ENCODE assay signal across 28 mouse cellular contexts in the genomic region with DNA sequence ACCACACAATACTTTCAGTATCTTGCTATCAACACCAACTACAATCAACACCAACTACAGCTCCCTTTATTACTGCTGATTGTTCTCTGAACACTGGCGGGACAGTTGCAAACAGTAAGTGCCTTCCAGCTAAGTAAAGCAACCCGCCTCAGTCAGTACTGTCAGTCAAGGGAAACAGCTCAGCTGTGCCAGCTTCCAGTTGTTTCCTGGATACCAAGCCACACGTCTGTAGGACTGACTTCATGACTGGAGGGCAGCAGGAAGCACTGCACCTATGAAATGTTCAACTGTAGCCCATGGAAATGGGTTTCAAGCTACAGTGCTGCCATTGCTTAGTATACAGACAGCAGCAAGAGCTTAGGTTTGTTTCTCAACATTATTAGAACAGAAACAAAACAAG. TPM values are rescaled to one million over a fixed set of nuclear protein-coding genes. Genes with fewer than 3 reads are reported as not detected.
DNase-seq lines count a peak whose midpoint lies in the region; ATAC-seq lines count a peak whose summit lies in the region.
"Had no signal": no experiment of that assay in that cellular context is flagged by ENCODE, and none has a peak within 500 bp of the region (broad histone marks: within the 10 kb centered on the region; RNA-seq: fewer than 3 reads in every experiment).

No protein-coding gene starts in this region.

- H3K27me3 ChIP-seq in intestine, embryonic 16.5 days (replicated peaks; ENCODE audit: control insufficient read depth, insufficient read depth, low read length): no peaks in the 10 kb centered on the region
- no peaks in the 10 kb centered on the region for H3K27me3 ChIP-seq in intestine, embryonic 15.5 days (replicated peaks)
- H3K27me3 ChIP-seq in midbrain, embryonic 11.5 days (ENCODE audit: control insufficient read depth, insufficient read depth, low read length): no peaks in the 10 kb centered on the region
- no peaks in the 10 kb centered on the region for H3K27me3 ChIP-seq in forebrain, embryonic 16.5 days (replicated peaks; ENCODE audit: control insufficient read depth, insufficient read depth, low read length)
- H3K27me3 ChIP-seq: embryonic facial prominence, embryonic 13.5 days; forebrain, embryonic 12.5 days; forebrain, embryonic 15.5 days; heart, embryonic 13.5 days; hindbrain, embryonic 12.5 days; hindbrain, embryonic 15.5 days had no signal

- H3K9ac ChIP-seq in intestine, embryonic 16.5 days (ENCODE audit: low read depth, low read length): no peak overlapping the region
- H3K9ac ChIP-seq in intestine, embryonic 15.5 days: no peak overlapping the region
- H3K9ac ChIP-seq in midbrain, embryonic 11.5 days (ENCODE audit: low read length): no peak overlapping the region
- no peak overlapping the region for H3K9ac ChIP-seq in forebrain, embryonic 16.5 days (replicated peaks; ENCODE audit: low read depth, low read length)
- H3K9ac ChIP-seq: embryonic facial prominence, embryonic 13.5 days; forebrain, embryonic 12.5 days; forebrain, embryonic 15.5 days; heart, embryonic 13.5 days; hindbrain, embryonic 12.5 days; hindbrain, embryonic 15.5 days had no signal

- ATAC-seq in intestine, embryonic 16.5 days: peak; percentile 44; the same call in 1 of the 2 replicates
- no peak for ATAC-seq in intestine, embryonic 15.5 days
- ATAC-seq in hematopoietic stem cell, adult 5-6 weeks (replicated peaks in 1 of 2; ENCODE audit: insufficient read depth in 1 of 2, low FRiP score in 2 of 2, low TSS enrichment in 1 of 2, low read depth in 1 of 2, poor library complexity in 2 of 2, severe bottlenecking in 2 of 2): peak; percentile 89 to 96
- ATAC-seq in midbrain, embryonic 11.5 days (ENCODE audit: low FRiP score): no peak
- no peak for ATAC-seq in forebrain, embryonic 16.5 days
- ATAC-seq: activated CD4-positive, CD25-positive, alpha-beta regulatory T cell, adult 4 months; forebrain, embryonic 15.5 days had no signal

- H3K4me1 ChIP-seq in intestine, embryonic 16.5 days (ENCODE audit: control insufficient read depth, insufficient read depth, low read length): no peaks in the 10 kb centered on the region
- no peaks in the 10 kb centered on the region for H3K4me1 ChIP-seq in intestine, embryonic 15.5 days (replicated peaks)
- no peaks in the 10 kb centered on the region for H3K4me1 ChIP-seq in midbrain, embryonic 11.5 days (ENCODE audit: control insufficient read depth, insufficient read depth, low read length)
- H3K4me1 ChIP-seq in forebrain, embryonic 16.5 days (replicated peaks; ENCODE audit: control insufficient read depth, insufficient read depth, low read length): no peaks in the 10 kb centered on the region
- H3K4me1 ChIP-seq: embryonic facial prominence, embryonic 10.5 days; embryonic facial prominence, embryonic 13.5 days; forebrain, embryonic 12.5 days; forebrain, embryonic 15.5 days; hindbrain, embryonic 12.5 days; hindbrain, embryonic 15.5 days had no signal

- 57% methylated on average over 3 of the region's 3 CpGs for WGBS in intestine, embryonic 16.5 days
- WGBS in intestine, embryonic 15.5 days: 58% methylated on average over 3 of the region's 3 CpGs
- 72% methylated on average over 3 of the region's 3 CpGs for WGBS in midbrain, embryonic 11.5 days
- WGBS in forebrain, embryonic 16.5 days: 60% methylated on average over 3 of the region's 3 CpGs

- peaks cover 5% of the 10 kb centered on the region; the same call in 1 of the 2 replicates for H3K36me3 ChIP-seq in intestine, embryonic 16.5 days (ENCODE audit: control insufficient read depth, insufficient read depth, low read length)
- no peaks in the 10 kb centered on the region for H3K36me3 ChIP-seq in intestine, embryonic 15.5 days
- H3K36me3 ChIP-seq in midbrain, embryonic 11.5 days (ENCODE audit: control insufficient read depth, insufficient read depth, low read length): no peaks in the 10 kb centered on the region
- no peaks in the 10 kb centered on the region for H3K36me3 ChIP-seq in forebrain, embryonic 16.5 days (ENCODE audit: control insufficient read depth, insufficient read depth)
- H3K36me3 ChIP-seq: forebrain, embryonic 15.5 days had no signal

- no peak overlapping the region for H3K4me2 ChIP-seq in intestine, embryonic 16.5 days (ENCODE audit: low read depth, low read length)
- no peak overlapping the region for H3K4me2 ChIP-seq in intestine, embryonic 15.5 days (replicated peaks)
- no peak overlapping the region for H3K4me2 ChIP-seq in midbrain, embryonic 11.5 days
- H3K4me2 ChIP-seq in forebrain, embryonic 16.5 days (ENCODE audit: low read length): no peak overlapping the region
- H3K4me2 ChIP-seq: embryonic facial prominence, embryonic 13.5 days; forebrain, embryonic 12.5 days; forebrain, embryonic 15.5 days; heart, embryonic 13.5 days; hindbrain, embryonic 12.5 days; hindbrain, embryonic 15.5 days had no signal

- no peak overlapping the region for H3K27ac ChIP-seq in intestine, embryonic 16.5 days (ENCODE audit: low read length)
- H3K27ac ChIP-seq in intestine, embryonic 15.5 days: no peak overlapping the region
- no peak overlapping the region for H3K27ac ChIP-seq in midbrain, embryonic 11.5 days (ENCODE audit: low read depth, low read length)
- no peak overlapping the region for H3K27ac ChIP-seq in forebrain, embryonic 16.5 days (ENCODE audit: low read length)
- H3K27ac ChIP-seq: embryonic facial prominence, embryonic 10.5 days; embryonic facial prominence, embryonic 13.5 days; forebrain, embryonic 12.5 days; forebrain, embryonic 15.5 days; heart, embryonic 13.5 days; hindbrain, embryonic 12.5 days; hindbrain, embryonic 15.5 days had no signal

- peak; percentile 72 for DNase-seq in 416B (ENCODE audit: low read depth)
- DNase-seq in adipocyte (ENCODE audit: low spot score): peak; percentile 16
- DNase-seq in midbrain, embryonic 11.5 days (ENCODE audit: low spot score, missing footprints): no peak
- no peak for DNase-seq in right cerebral cortex, adult 18-20 months
- DNase-seq: adrenal gland, postnatal 14 days; cerebellum, adult 11-12 months; cerebellum, adult 8-10 months; cerebellum, postnatal 14 days; embryo, embryonic 11 days; gastrocnemius, postnatal 10 days; gastrocnemius, postnatal 36 days; heart, adult 18-20 months; heart, postnatal 14 days; heart, postnatal 4 days had no signal

- no peaks in the 10 kb centered on the region for H3K9me3 ChIP-seq in intestine, embryonic 16.5 days (ENCODE audit: control insufficient read depth, low read length)
- no peaks in the 10 kb centered on the region for H3K9me3 ChIP-seq in intestine, embryonic 15.5 days
- no peaks in the 10 kb centered on the region for H3K9me3 ChIP-seq in midbrain, embryonic 11.5 days (ENCODE audit: control insufficient read depth, low read length)
- no peaks in the 10 kb centered on the region for H3K9me3 ChIP-seq in forebrain, embryonic 16.5 days (ENCODE audit: control insufficient read depth, low read length)
- H3K9me3 ChIP-seq: embryonic facial prominence, embryonic 10.5 days; embryonic facial prominence, embryonic 13.5 days; forebrain, embryonic 12.5 days; forebrain, embryonic 15.5 days; heart, embryonic 13.5 days; hindbrain, embryonic 12.5 days; hindbrain, embryonic 15.5 days had no signal

- H3K4me3 ChIP-seq in intestine, embryonic 16.5 days (ENCODE audit: low read length): no peak overlapping the region
- H3K4me3 ChIP-seq in intestine, embryonic 15.5 days (replicated peaks): no peak overlapping the region
- H3K4me3 ChIP-seq in midbrain, embryonic 11.5 days (ENCODE audit: low read depth, low read length): no peak overlapping the region
- H3K4me3 ChIP-seq in forebrain, embryonic 16.5 days (replicated peaks; ENCODE audit: low read length): no peak overlapping the region
- H3K4me3 ChIP-seq: embryonic facial prominence, embryonic 10.5 days; embryonic facial prominence, embryonic 13.5 days; erythroblast, embryonic 14.5 days; forebrain, embryonic 12.5 days; forebrain, embryonic 15.5 days; heart, embryonic 13.5 days; hindbrain, embryonic 12.5 days; hindbrain, embryonic 15.5 days had no signal

RNA-seq across cellular contexts. Expression of a gene that starts 9.7 kb away (rescaled TPM):
- polyA plus RNA-seq in intestine, embryonic 16.5 days (2015; fragmentation: Nextera tagmentation; extraction: Ambion mirVana): 37.5 and 39.0 TPM in 2 replicates
- 39.8 and 41.8 TPM in 2 replicates for polyA plus RNA-seq in intestine, embryonic 15.5 days (2015; fragmentation: Nextera tagmentation; extraction: Ambion mirVana)
- total RNA-seq in hematopoietic stem cell, adult 5-6 weeks (2017): 66.5 and 76.7 TPM in 2 replicates
- polyA plus RNA-seq in midbrain, embryonic 11.5 days (2014; fragmentation: Nextera tagmentation; extraction: Ambion mirVana): 27.7 and 28.0 TPM in 2 replicates
- 45.6 and 51.0 TPM in 2 replicates for polyA plus RNA-seq in forebrain, embryonic 16.5 days (2015; fragmentation: Nextera tagmentation; extraction: Ambion mirVana)

RNA-seq across cellular contexts. Expression of a gene that starts 28.5 kb away (rescaled TPM):
- polyA plus RNA-seq in intestine, embryonic 16.5 days (2015; fragmentation: Nextera tagmentation; extraction: Ambion mirVana): 13.8 and 15.1 TPM in 2 replicates
- 12.7 and 18.3 TPM in 2 replicates for polyA plus RNA-seq in intestine, embryonic 15.5 days (2015; fragmentation: Nextera tagmentation; extraction: Ambion mirVana)
- 0.31 TPM in 1 of 2 replicates, not detected in the other for total RNA-seq in hematopoietic stem cell, adult 5-6 weeks (2017)
- polyA plus RNA-seq in midbrain, embryonic 11.5 days (2014; fragmentation: Nextera tagmentation; extraction: Ambion mirVana): 3.6 and 4.5 TPM in 2 replicates
- 5.2 and 8.1 TPM in 2 replicates for polyA plus RNA-seq in forebrain, embryonic 16.5 days (2015; fragmentation: Nextera tagmentation; extraction: Ambion mirVana)
- total RNA-seq: ES-E14 had no signal
- polyA plus RNA-seq: activated CD4-positive, CD25-positive, alpha-beta regulatory T cell, adult 4 months had no signal

Comparison
In these comparisons a context has a peak if more than half of its experiments do, and no peak if none do; other contexts are left out.
1. ATAC-seq: peak in intestine, embryonic 16.5 days (single experiment) and hematopoietic stem cell, adult 5-6 weeks (2 of 2); none in intestine, embryonic 15.5 days (single experiment), midbrain, embryonic 11.5 days (single experiment) and forebrain, embryonic 16.5 days (single experiment).
2. DNase-seq: peak in 416B (single experiment) and adipocyte (single experiment); none in midbrain, embryonic 11.5 days (single experiment) and right cerebral cortex, adult 18-20 months (single experiment).